Mouse (Mus musculus) testis, postnatal 14 days (tissue): ENCODE measurements around the gene 4931428F04Rik.
A peak's percentile ranks its signal among the peaks of the same experiment; 100 is the strongest.
"Not testable (repeated sequence)": the region's sequence is repeated elsewhere in the genome, so short reads cannot be mapped to it uniquely, and the experiment has no call there.

ENCODE experiments used
- DNase-seq: peaks from one replicate; pipeline ENCODE4 v3.0.0; 2021; ENCODE audit warnings: low spot score

Gene 4931428F04Rik

DNA sequence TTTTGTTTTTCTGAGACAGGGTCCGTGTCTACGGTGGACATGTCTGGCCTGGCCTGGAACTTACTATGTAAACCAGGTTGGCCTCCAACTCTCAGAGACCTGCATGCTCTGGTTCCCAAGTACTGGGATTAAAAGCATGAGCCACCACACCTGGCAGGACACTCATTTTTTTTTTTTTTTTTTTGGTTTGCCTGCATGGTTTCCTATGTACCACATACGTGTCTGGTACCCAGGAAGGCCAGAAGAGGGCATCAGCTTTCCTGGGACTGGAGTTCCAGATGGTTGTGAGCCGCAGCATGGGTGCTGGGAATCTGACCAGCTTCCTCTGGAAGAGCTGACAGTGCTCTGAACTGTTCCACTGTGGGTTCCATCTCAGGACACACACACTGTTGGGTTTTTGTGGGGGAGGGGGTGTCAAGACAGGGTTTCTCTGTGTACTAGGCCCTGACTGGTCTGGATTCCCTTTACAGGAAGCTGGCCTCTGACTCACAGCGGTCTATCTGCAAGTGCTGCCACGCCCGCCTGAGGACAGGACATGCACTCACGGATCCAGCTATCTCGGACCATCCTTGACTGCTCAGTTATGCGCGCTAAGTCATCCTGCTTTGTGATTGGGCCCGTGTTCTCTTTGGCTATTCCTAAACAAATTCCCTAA is 28.2 kb downstream of the 4931428F04Rik start:
- no peak for DNase-seq

DNA sequence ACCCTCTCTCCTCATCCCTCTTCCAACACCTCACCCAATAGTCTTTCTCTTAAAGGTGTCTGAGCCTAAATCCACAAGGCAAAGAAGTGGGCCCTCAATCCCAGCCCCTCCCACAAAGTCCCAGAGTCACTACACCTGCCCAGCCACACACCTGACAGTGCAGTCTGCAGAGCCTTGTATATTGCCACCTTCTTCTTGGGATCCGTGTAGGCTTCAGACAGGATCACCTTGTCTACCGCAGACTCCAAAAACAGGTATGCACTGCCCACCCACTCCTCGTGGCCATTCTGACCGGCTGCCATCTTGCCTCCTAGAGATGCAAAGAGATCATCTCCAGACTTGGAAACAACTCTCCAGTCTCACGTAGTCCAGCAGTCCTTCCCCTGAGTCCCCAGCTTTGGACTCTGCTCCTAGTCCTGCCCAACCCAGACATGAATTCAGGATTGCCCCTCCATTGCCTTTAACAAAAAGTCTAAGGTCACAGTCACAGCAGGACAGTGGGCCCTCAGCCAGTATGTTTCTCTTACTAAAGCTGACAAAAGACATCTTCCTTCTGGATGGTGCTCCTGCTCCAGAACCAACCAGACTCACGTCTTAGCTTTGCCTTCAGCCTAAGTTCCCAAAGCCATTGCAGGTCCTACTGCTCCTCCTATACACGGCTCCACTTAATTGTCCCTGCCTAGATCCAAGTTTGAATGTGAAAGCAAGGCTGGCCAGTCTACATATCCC is 29.1 kb downstream of the 4931428F04Rik start:
- DNase-seq: no peak

DNA sequence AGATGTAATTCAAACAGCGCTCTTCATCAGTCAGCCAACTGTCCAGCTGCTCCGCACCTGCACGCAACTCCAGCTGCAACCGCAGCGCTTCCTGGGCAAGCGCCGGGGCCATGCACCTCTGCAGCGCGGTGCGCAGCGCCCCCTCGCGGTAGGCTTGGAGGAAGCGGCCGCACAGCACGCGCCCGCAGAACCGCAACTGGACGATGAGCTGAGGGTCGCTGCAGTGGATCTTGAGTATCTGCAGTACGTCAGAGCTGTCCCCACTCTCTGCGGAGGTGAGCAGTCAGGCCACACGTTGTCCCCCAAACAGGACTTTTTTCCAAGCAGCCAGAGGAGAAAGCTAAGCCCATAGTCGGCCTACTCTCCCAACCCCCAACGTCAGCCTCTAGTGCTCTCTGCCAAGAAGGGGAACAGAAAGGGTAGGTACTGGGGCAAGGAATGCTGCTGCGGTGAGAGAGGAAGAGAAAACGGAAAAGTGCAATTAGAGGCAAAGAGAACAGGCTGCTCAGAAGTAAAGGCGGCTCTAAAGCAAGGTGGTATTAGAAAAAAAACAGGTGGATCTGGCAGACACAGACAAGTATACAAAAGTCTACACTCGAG is 29.8 kb downstream of the 4931428F04Rik start:
- DNase-seq: peak; percentile 79

DNA sequence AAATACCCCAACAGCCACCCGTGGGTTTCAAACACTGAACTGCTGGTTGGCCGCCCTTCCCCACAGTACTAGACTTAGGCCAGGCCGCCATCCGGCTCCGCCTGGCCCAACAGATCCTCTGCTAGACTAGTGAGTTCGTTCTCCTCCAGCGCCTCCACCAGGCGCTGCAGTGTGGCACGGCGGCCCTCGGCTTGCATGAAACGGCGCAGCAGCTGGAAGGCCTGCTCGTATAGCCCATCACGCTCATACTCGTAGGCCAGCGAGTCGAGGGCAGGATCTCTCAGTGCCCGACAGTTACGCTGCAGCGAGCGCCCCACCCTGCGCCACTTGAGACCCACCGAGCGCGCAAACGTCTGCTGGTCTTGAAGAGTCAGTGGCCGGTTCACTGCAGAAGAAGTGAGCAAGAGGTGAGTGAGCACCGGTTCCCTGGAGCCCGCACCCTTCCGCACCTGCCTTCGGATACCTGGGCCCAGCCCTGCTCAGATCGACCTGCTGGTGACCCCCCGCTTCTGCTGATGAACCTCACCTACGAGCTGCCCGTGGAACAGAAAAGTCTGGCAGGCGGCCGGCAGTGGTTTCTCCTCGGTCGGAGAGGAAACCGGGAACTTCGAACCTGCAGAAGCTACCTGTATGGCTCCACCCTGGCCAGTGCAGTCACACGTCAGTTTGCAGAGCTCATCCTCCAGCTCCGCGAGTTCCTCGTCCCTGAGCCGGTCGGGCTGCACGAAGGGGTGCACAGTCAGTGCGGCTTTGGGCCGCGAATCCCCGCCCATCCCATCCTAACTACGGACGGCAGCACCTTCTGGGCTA is 30.5 kb downstream of the 4931428F04Rik start:
- no peak for DNase-seq

DNA sequence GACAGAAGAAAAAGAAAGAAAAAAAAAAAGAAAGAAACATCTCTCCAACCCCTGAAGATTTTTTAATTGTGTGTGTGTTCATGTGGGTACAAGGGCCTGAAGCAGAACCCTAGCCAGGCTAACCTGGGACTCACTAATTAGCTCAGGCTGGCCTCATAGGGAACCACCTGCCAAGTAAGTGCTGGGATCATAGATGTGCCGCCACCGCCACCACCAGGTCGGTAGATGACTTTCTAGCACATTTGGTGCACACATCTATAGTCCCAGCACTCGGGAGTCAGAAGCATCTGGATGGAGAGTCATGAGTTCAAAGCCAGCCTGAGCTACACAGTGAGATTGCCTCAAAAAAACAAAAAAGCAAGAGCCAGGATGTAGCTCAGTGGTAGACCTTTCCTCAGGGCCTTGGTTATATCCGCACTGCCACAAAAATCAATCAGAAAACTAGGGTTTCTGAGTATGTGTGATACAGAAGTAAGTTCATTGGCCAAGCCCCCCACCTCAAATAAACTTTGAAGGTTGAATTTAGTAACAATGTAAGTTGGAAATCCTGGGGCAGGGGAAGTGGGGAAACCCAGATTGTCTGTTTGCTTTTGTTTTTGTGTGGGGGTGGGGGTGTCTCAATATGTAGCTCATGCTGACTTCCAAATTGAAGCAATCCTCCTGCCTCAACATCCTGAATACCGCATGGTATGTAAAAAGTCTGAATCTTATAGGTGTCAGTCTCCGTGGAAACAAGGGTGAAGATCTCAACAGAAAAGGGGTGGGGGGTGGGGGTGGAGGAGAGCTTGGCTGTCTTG is 32.1 kb downstream of the 4931428F04Rik start:
- DNase-seq: no peak

DNA sequence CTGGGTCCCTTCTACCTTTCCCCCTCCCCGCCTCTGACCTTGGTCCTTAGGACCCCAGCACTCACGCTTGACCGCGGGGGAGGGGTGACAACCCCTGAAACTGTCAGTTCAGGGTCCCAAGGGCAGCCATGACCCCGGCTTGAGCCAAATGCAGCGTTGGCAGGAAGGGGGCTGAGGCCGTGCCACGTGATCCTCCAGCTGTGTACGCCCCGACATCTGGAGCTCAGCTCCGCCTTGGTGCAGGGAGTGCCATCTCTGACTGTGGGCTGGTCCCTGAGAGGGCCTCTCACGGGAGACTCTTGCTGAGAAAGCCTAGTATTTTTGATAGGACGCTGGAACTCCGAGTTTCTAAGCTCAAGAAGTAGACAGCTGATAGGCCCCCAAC is 34.7 kb downstream of the 4931428F04Rik start, which contains the start of gene B3gnt9:
TSS of gene B3gnt9 (minus strand) at position 188 of the 385 bp plus-strand sequence.
- DNase-seq: peak; percentile 79

DNA sequence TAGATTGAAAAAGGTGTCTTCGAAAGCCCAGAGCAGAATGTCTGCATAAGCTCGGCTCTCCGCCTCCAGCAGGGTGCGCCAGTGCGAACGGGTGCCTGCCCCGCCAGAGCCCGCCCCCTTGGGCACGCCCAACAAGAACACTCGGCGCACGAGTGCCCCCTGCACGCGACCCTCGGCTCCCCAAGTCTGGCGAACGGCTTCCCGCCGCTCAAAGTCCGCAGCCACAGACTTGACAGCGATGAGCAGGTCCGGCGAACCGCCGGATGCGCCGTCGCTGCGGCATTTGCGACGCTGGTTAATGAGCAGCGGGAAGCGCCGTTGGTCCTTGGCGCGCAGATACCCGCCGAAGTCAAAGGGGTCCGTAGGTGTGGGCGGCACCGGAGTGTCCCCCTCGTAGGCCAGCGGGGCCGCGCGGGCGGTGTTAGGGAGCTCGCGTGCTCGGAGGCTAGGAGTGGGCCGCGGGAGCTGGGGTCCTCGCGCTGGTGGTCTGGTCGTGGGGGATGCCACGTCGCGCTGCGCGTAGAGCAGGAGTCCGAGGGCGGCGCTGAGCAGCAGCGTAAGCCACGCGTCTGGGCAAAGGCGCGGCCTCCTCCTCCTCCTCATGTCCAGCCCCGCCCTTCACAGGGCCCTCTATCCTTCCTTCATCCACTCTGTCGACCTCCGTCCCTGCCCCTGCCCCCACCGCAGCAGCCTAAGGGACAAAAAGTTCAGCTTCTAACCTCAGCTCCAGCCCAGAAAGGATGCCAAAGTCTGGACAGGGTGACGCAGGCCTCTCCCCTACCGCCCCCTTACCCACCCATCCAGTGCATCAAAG is 35.3 kb downstream of the 4931428F04Rik start:
- peak; percentile 89 for DNase-seq

DNA sequence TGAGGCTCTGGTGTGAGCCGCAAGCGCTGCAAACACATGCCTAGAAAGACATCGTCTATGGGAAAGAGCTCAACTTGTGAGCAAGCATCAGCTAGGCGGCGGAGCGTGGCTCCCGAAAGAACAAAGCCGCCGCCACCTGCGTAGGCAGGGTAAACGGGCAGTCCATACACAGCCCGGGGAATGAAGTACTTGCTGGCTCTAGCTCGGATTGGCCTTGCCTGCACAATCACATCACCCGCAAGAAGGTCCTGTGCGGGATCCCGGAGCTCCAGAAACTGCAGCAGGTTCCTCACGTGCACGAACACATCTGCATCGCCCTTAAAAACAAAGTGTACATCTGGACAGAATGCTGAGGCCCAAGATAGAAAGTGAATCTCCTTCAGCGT is 35.9 kb downstream of the 4931428F04Rik start:
- no peak for DNase-seq

DNA sequence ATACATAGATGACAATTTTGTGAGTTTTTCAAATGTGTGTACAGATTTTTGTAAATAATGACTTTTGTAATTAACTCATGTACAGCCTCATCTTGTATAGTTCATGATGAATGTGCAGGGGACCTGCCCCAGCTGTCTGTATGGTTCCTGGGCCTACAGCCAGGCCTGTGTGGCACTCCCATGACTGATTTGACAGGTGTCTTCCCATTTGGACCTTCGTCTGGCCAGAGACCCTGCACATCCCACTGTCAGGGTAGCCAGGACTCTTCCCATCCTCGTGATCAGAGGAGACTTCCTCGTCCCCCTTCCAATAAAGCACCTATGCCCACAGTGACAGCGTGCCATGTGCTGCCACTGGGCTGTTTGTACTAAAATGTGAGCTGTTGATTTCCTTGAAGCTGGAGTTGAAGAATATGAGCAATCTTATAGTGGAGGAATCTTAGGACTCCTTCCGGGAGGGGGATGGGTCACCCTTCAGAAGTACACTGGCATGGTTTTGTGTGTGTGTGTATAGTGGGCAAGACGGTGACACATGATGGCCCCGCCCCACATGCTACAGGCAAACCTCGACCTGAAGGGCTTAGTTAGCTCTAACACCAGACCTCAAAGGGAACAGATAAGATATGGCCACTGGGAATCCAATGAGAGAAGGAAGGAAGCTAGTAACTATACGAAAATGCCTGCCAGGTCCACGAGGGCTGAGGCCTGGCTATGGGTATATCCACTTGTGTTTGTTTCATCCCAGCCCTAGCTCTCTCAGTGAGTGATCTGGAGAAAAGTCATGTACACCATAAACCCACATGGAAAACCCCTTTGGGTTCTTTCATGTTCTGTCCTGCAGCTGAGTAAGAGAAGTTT is 36.8 kb downstream of the 4931428F04Rik start:
- DNase-seq: no peak

DNA sequence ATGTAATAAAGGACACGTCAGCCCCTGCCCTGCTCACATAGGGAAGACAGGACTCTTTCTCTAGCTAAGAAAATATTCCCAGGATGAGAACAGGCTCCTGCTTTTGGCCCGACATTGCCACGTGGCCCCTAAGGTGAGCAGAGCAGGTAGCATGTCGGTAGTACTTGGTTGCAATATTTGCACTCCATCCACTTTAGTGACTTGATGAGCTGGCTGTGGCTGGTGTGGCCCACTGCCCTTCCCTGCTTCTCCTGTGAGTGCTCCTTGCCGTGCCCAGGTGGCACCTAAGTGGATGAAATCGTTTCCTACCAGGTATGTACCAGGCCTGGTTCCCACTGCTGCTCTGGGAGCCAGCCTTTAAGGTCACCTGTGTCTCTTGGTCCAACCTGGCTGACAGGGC is 37.7 kb downstream of the 4931428F04Rik start:
- DNase-seq: no peak

DNA sequence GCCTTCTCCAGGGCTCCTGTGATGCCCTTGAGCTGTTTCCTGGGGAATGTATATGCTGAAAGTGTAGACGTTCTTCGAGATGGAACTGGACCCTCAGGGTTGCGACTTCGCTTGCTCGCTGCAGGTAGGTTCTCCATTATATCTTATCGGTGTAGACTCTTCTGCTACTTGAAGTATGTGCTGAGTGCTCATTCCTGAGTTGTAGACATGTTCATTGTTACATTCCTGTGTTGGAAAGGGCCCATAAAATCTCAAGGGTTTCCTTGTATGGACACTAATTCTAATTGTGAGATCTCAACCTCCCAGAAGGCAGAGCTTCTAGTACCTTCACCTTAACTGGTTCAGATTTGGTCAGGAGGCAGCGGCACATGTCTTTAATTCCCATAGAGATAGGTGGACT is 48.6 kb downstream of the 4931428F04Rik start:
- no peak for DNase-seq

DNA sequence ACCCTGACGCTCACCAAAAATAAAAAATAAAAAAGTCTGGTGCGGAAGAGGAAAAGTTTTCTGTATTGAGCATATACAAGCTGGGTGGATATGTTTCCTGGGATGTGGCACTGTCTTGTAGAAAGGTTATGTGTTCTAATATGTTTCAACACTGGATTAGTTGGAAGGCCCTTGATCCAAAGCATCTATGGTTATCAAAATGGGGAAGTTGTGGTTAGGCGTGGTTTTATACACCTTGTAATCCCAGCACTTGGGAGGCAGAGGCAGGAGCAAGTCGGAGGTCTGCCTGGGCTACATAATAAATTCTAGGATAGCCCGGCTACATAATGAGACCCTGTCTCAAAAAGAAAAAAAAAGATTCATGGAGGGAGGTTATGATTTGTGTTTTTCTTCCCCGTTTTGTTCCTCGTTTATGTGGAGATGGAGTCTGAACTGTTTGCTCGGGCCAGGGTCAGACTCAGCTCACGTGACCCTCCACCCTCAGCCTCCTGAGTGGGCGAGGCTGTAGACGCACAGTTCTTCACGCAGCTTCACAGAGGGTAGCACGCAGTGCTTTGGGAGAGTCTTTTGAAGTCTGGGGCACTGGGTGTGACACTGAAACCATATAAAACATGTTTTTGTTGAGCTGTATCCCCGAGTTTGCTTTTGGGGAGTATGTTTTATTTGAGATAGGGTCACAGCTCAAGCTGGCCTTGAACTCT is 52.1 kb downstream of the 4931428F04Rik start:
- DNase-seq: no peak

DNA sequence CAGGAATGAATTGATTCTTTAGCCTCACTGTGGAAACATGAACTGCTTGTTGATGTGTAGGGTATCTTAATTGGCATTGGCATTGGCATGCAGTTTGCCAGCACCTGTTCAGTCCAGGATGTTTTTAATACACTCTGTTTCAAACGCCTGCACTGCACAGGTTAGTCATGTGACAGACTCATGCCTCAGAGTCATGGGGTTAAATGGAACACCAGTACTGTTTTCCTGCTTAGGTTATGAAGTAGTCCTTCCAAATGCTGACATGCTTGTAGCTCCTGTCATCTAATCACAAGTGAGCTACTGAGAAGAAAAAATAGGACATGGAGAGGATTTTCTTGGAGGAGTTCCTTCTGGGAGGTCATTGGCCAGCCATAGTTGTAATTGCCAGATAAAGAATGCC is 54.5 kb downstream of the 4931428F04Rik start:
- DNase-seq: no peak

DNA sequence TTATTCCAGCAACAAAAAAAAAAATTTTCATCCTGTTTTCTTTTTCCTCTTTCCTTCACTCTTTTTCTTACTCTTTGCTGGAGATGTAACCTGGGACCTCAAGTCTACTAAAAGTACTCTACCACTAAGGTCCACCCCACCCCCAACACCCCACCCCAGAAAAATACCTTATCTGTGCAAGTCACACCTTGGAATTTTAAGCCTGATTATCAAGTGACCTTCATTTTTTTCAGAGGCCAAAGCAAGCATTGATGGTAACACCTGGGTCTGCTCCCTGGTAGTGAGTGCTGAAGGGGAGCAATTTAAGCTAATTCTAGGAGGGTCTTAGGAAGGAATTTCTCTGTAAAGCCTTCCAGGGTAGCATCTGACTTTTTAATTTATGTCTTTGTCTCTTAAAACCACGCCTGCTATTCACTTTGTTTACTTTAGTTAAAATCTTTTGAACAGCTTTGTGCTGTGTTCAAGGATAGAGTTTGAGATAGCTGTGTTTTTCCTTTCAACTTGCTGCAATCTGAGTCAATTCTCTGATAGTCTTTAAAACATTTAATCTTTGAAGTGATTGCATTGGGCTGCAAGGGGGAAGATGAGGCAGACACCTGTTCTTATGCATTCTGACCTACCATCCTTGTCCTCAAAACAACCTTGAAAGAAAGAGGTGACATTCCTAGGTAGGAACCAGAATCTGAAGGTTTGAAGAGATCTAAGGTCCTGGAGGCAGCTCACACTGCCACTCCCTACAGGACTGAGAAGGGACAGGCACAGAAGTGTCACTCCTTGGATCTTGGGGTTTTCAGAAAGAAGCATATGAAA is 56.3 kb downstream of the 4931428F04Rik start:
- no peak for DNase-seq

DNA sequence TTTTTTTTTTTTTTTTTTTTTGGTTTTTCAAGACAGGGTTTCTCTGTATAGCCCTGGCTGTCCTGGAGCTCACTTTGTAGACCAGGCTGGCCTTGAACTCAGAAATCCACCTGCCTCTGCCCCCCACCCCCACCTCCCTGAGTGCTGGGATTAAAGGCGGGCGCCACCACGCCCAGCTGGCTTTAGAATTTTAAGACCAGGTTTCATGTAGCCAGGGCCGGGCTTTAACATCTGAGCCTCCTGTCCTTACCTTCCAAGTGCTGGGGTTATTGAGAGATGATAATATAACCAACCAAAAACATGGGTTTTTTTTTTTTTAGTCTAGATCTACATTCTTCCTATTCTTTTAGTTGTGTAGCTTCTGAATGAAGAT is 57.4 kb downstream of the 4931428F04Rik start:
- DNase-seq: not testable (repeated sequence)

DNA sequence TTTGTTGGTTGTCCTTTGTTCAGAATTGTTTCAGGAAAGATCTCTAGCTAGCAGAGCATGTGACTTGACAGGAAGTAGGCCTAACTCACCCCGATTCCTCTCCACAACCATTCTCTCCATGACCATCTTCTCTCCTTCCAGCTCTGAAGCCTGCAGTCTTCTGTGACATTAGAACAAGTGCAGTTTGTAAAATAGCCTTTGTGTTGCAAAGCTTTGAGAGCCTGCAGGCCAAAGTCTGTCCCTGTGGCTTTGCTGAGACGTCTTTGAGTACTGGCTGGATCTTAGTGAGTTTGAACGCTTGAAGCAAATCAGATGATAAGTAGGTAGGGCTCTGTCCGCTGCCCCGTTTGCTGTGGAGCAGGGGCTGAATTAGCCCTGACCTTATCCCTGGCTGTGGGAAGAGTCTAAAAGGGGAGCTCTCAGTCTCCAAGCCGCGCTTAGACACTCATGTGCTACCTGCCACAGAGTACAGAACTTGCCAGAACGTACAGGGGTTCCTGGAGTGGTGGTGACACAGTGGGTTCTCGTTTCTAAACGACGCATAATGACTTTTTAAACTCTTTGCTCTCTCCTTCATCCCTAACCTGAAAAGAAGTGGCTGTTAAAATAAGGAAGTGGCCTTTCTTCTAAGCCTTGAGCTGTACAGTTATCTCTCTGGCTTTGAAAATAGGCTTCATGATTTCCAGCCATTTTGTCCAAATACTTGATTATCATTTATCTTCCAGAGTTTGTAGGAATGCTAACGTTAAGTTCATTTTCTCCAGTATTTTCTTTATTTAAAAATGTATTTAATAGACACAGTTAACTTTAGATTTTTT is 58.0 kb downstream of the 4931428F04Rik start:
- no peak for DNase-seq
